Mouse (Mus musculus) yolk sac, embryonic 10.5 days (tissue): Measurements from ENCODE around the gene Olfr287.
A peak's percentile ranks its signal among the peaks of the same experiment; 100 is the strongest.

ENCODE experiments used
- DNase-seq: peaks from one replicate; pipeline ENCODE4 v3.0.0-alpha.2; 2017; ENCODE audit warnings: low spot score

Gene Olfr287

DNA sequence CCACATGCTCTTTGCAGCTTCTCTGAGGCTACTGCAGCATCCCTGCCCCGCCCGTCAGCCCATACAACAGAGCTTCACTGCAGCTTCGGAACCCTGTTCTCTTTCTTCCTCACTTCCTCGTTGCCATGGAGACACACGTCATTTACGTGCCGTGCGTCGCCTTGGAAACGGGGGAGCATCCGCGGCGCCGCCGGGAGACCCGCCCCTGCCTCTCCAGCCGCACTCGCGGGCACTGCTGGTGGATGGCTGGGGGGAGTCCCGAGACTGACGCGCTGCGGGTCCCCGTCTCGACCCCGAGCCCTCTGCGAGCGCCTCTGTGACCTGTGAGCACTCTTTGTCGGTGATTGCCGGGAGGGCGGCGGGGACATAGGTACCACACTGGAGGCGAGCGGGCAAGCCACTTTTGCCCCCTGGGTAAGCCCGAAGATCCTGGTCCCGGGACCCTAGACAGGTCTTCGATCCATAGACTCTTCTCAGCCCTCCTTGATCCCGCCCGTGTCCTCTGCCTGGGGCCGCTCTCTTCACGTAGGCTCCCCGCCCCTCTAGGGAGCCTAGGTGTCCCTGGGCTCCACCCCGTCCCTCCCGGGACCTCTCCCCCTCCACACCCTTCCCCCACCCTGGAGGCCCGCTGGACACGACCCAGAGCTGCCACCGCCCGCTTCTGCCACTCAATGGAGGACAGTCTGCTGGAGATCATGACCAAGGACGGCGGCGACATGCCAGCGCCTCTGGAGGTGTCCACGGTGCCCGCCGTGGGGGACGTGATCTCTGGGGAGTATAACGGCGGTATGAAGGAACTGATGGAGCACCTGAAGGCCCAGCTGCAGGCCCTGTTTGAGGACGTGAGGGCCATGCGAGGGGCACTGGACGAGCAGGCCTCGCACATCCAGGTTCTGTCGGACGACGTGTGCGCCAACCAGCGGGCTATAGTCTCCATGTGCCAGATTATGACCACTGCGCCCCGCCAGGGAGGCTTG is 52.9 kb downstream of the Olfr287 start:
- DNase-seq, result peak; percentile 70

GRCm38 (mm10) chr15:98166963-98167644 is 53.8 kb downstream of the Olfr287 start, which contains the start of gene Ccdc184:
TSS of gene Ccdc184 (plus strand) at chr15:98167158.
- no peak for DNase-seq

DNA sequence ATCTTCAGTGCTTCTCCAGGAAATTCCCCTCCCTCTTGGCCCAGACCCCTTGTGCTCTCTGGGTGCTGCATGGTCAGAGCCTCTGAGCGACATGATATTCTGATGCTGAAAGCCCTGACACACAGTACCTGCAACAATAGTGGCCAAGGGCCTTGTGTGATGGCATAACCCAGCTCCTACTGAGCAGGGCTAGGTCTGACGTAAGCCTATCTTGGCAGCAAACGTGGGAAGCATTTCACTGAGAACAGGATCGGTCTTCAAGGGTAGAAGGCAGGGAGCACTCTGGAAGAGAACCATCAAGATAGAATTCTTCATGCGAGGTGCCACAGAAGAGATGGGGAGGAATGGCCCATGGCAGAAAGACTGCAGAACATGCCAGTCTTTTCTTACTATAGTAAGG is 55.3 kb downstream of the Olfr287 start, which contains the start of gene Asb8:
Gene Asb8 (minus strand): TSS at position 101 of the 400 bp plus-strand sequence.
- DNase-seq, result no peak

- no peak for DNase-seq
Measured at GRCm38 (mm10) chr15:98162561-98162960, 58.3 kb downstream of the Olfr287 start.

- no peak for DNase-seq
Measured at GRCm38 (mm10) chr15:98161026-98161805, 59.6 kb downstream of the Olfr287 start.

DNA sequence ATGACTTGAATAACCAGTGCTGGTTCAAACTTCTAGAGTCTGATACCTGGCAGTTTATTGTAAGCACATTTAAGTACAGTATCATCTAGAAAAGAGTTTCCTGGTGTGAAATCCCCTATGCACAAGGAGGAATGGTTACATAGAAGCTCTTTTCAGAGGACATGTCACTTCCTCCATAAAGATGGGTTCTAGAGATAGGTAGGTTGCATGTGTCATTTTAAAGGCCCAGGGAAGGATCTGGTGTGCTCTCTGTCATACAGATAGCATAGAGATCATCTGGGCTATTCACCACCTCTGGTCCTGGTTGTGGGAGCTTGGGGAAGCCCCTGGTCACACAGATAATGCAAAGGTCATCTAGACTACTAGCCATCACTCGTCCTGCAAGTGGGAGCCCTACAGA is 63.6 kb downstream of the Olfr287 start:
- DNase-seq, result no peak
